Mouse (Mus musculus): ENCODE data around the gene Dnaja3. TPM values are rescaled to one million over a fixed set of nuclear protein-coding genes. Genes with fewer than 3 reads are reported as not detected.

The Dnaja3 gene
- polyA plus RNA-seq, 1 experiment from 2014 or later: 95.3 TPM

- WGBS: 34% methylated on average over 11 of the region's 11 CpGs
- H3K4me3 ChIP-seq (ENCODE audit: low read length): no peak overlapping the region
- H3K9ac ChIP-seq (replicated peaks; ENCODE audit: low read length): peak overlapping the region; percentile 31
- no peak overlapping the region for H3K4me2 ChIP-seq (replicated peaks; ENCODE audit: low read depth, low read length)
- peaks cover 15% of the 10 kb centered on the region for H3K36me3 ChIP-seq (ENCODE audit: insufficient read depth, low read length)
- H3K9me3 ChIP-seq (ENCODE audit: low read length): no peaks in the 10 kb centered on the region
- ATAC-seq (ENCODE audit: low FRiP score, low TSS enrichment): peak; percentile 16; the same call in 1 of the 2 replicates
- H3K27ac ChIP-seq (ENCODE audit: low read length): peak overlapping the region; percentile 68
- H3K27me3 ChIP-seq (ENCODE audit: insufficient read depth, low read length): no peaks in the 10 kb centered on the region
- peaks cover 40% of the 10 kb centered on the region for H3K4me1 ChIP-seq (ENCODE audit: insufficient read depth, low read length)
These were observed 16.2 kb downstream of the Dnaja3 start for GRCm38 (mm10) chr16:4655764-4656570.

GRCm38 (mm10) chr16:4656571-4657081, 16.8 kb downstream of the Dnaja3 start:
- ATAC-seq (ENCODE audit: low FRiP score, low TSS enrichment): 0 out of 2 replicates have a peak, but pooled peaks have one; percentile 16

GRCm38 (mm10) chr16:4658781-4659245, 19.0 kb downstream of the Dnaja3 start:
- peaks cover 6% of the 10 kb centered on the region for H3K36me3 ChIP-seq (ENCODE audit: insufficient read depth, low read length)
- ATAC-seq (ENCODE audit: low FRiP score, low TSS enrichment): peak; percentile 81
- 12% methylated on average over 11 of the region's 11 CpGs for WGBS

More at GRCm38 (mm10) chr16:4656571-4657081, 16.8 kb downstream of the Dnaja3 start:
- peak overlapping the region; percentile 31; the same call in 1 of the 2 replicates for H3K9ac ChIP-seq (replicated peaks; ENCODE audit: low read length)
- no peaks in the 10 kb centered on the region for H3K27me3 ChIP-seq (ENCODE audit: insufficient read depth, low read length)
- H3K27ac ChIP-seq (ENCODE audit: low read length): peak overlapping the region; percentile 68
- no peak overlapping the region for H3K4me3 ChIP-seq (ENCODE audit: low read length)
- peaks cover 16% of the 10 kb centered on the region for H3K36me3 ChIP-seq (ENCODE audit: insufficient read depth, low read length)
- WGBS: 53% methylated on average over 9 of the region's 9 CpGs
- no peaks in the 10 kb centered on the region for H3K9me3 ChIP-seq (ENCODE audit: low read length)
- H3K4me2 ChIP-seq (replicated peaks; ENCODE audit: low read depth, low read length): no peak overlapping the region
- peaks cover 44% of the 10 kb centered on the region for H3K4me1 ChIP-seq (ENCODE audit: insufficient read depth, low read length)

GRCm38 (mm10) chr16:4659326-4659725, 19.5 kb downstream of the Dnaja3 start:
- no peak for ATAC-seq (ENCODE audit: low FRiP score, low TSS enrichment)
- Histone ChIP-seq H3K27ac (ENCODE audit: low read length) (peak overlapping the region; percentile 92), H3K36me3 (ENCODE audit: insufficient read depth, low read length) (peaks cover 6% of the 10 kb centered on the region), H3K4me3 (ENCODE audit: low read length) (no peak overlapping the region), H3K4me2 (replicated peaks; ENCODE audit: low read depth, low read length) (0 out of 2 replicates have a peak overlapping the region, but pooled peaks have one; percentile 8), H3K9ac (replicated peaks; ENCODE audit: low read length) (peak overlapping the region; percentile 51), H3K9me3 (ENCODE audit: low read length) (no peaks in the 10 kb centered on the region), H3K4me1 (ENCODE audit: insufficient read depth, low read length) (peaks cover 44% of the 10 kb centered on the region), H3K27me3 (ENCODE audit: insufficient read depth, low read length) (no peaks in the 10 kb centered on the region)
- 28% methylated on average over 2 of the region's 2 CpGs for WGBS

More at GRCm38 (mm10) chr16:4658781-4659245, 19.0 kb downstream of the Dnaja3 start:
- peaks cover 44% of the 10 kb centered on the region for H3K4me1 ChIP-seq (ENCODE audit: insufficient read depth, low read length)
- H3K27me3 ChIP-seq (ENCODE audit: insufficient read depth, low read length): no peaks in the 10 kb centered on the region
- H3K27ac ChIP-seq (ENCODE audit: low read length): peak overlapping the region; percentile 92
- no peaks in the 10 kb centered on the region for H3K9me3 ChIP-seq (ENCODE audit: low read length)
- no peak overlapping the region; the same call in 1 of the 2 replicates for H3K4me2 ChIP-seq (replicated peaks; ENCODE audit: low read depth, low read length)
- H3K9ac ChIP-seq (replicated peaks; ENCODE audit: low read length): peak overlapping the region; percentile 51
- no peak overlapping the region for H3K4me3 ChIP-seq (ENCODE audit: low read length)

- 40% methylated on average over 2 of the region's 2 CpGs for whole genome bisulfite sequencing
- Histone ChIP-seq H3K4me3 (ENCODE audit: low read length) (no peak overlapping the region), H3K36me3 (ENCODE audit: insufficient read depth, low read length) (peaks cover 8% of the 10 kb centered on the region), H3K9ac (replicated peaks; ENCODE audit: low read length) (no peak overlapping the region), H3K4me1 (ENCODE audit: insufficient read depth, low read length) (peaks cover 28% of the 10 kb centered on the region), H3K4me2 (replicated peaks; ENCODE audit: low read depth, low read length) (no peak overlapping the region), H3K9me3 (ENCODE audit: low read length) (no peaks in the 10 kb centered on the region), H3K27ac (ENCODE audit: low read length) (no peak overlapping the region), H3K27me3 (ENCODE audit: insufficient read depth, low read length) (no peaks in the 10 kb centered on the region)
- ATAC-seq (ENCODE audit: low FRiP score, low TSS enrichment): no peak
These were observed 21.8 kb downstream of the Dnaja3 start for GRCm38 (mm10) chr16:4661605-4662004.

GRCm38 (mm10) chr16:4663806-4664205, 24.0 kb downstream of the Dnaja3 start:
- H3K4me1 ChIP-seq (ENCODE audit: insufficient read depth, low read length): peaks cover 14% of the 10 kb centered on the region

GRCm38 (mm10) chr16:4665726-4666125, 25.9 kb downstream of the Dnaja3 start:
- Histone ChIP-seq H3K4me1 (ENCODE audit: insufficient read depth, low read length) (0 out of 2 replicates have a peak, but pooled peaks cover 4% of the 10 kb centered on the region), H3K27ac (ENCODE audit: low read length) (no peak overlapping the region), H3K4me3 (ENCODE audit: low read length) (no peak overlapping the region), H3K9ac (replicated peaks; ENCODE audit: low read length) (no peak overlapping the region), H3K36me3 (ENCODE audit: insufficient read depth, low read length) (peaks cover 9% of the 10 kb centered on the region; the same call in 1 of the 2 replicates), H3K27me3 (ENCODE audit: insufficient read depth, low read length) (no peaks in the 10 kb centered on the region), H3K4me2 (replicated peaks; ENCODE audit: low read depth, low read length) (no peak overlapping the region), H3K9me3 (ENCODE audit: low read length) (no peaks in the 10 kb centered on the region)
- no peak for ATAC-seq (ENCODE audit: low FRiP score, low TSS enrichment)
- 95% methylated on average over 2 of the region's 2 CpGs for WGBS

More at GRCm38 (mm10) chr16:4663806-4664205, 24.0 kb downstream of the Dnaja3 start:
- Histone ChIP-seq H3K27me3 (ENCODE audit: insufficient read depth, low read length) (no peaks in the 10 kb centered on the region), H3K27ac (ENCODE audit: low read length) (no peak overlapping the region), H3K4me2 (replicated peaks; ENCODE audit: low read depth, low read length) (no peak overlapping the region), H3K9ac (replicated peaks; ENCODE audit: low read length) (no peak overlapping the region), H3K9me3 (ENCODE audit: low read length) (no peaks in the 10 kb centered on the region), H3K4me3 (ENCODE audit: low read length) (no peak overlapping the region), H3K36me3 (ENCODE audit: insufficient read depth, low read length) (peaks cover 12% of the 10 kb centered on the region)
- 85% methylated on average over 2 of the region's 2 CpGs for WGBS
- ATAC-seq (ENCODE audit: low FRiP score, low TSS enrichment): no peak

- WGBS: 25% methylated on average over 3 of the region's 3 CpGs
- H3K9me3 ChIP-seq (ENCODE audit: low read length): no peaks in the 10 kb centered on the region
- H3K4me2 ChIP-seq (replicated peaks; ENCODE audit: low read depth, low read length): no peak overlapping the region
- H3K27ac ChIP-seq (ENCODE audit: low read length): no peak overlapping the region
- no peaks in the 10 kb centered on the region for H3K27me3 ChIP-seq (ENCODE audit: insufficient read depth, low read length)
- H3K36me3 ChIP-seq (ENCODE audit: insufficient read depth, low read length): 0 out of 2 replicates have a peak, but pooled peaks cover 6% of the 10 kb centered on the region
- H3K9ac ChIP-seq (replicated peaks; ENCODE audit: low read length): peak overlapping the region; percentile 10; the same call in 1 of the 2 replicates
- H3K4me1 ChIP-seq (ENCODE audit: insufficient read depth, low read length): no peaks in the 10 kb centered on the region
- H3K4me3 ChIP-seq (ENCODE audit: low read length): no peak overlapping the region
- ATAC-seq (ENCODE audit: low FRiP score, low TSS enrichment): peak; percentile 87
These were observed 27.5 kb downstream of the Dnaja3 start for GRCm38 (mm10) chr16:4667190-4667808.

- WGBS: 33% methylated on average over 5 of the region's 5 CpGs
- peaks cover 18% of the 10 kb centered on the region; the same call in 1 of the 2 replicates for H3K36me3 ChIP-seq (ENCODE audit: insufficient read depth, low read length)
- ATAC-seq (ENCODE audit: low FRiP score, low TSS enrichment): peak; percentile 53; the same call in 1 of the 2 replicates
These were observed 30.5 kb downstream of the Dnaja3 start for GRCm38 (mm10) chr16:4670317-4670716.

More at GRCm38 (mm10) chr16:4670317-4670716, 30.5 kb downstream of the Dnaja3 start:
- Histone ChIP-seq H3K9ac (replicated peaks; ENCODE audit: low read length) (no peak overlapping the region), H3K4me2 (replicated peaks; ENCODE audit: low read depth, low read length) (no peak overlapping the region), H3K27me3 (ENCODE audit: insufficient read depth, low read length) (no peaks in the 10 kb centered on the region), H3K9me3 (ENCODE audit: low read length) (no peaks in the 10 kb centered on the region), H3K4me3 (ENCODE audit: low read length) (no peak overlapping the region), H3K27ac (ENCODE audit: low read length) (no peak overlapping the region), H3K4me1 (ENCODE audit: insufficient read depth, low read length) (no peaks in the 10 kb centered on the region)
